Mouse (Mus musculus): ENCODE data around the gene Slc4a5. TPM values are rescaled to one million over a fixed set of nuclear protein-coding genes. Genes with fewer than 3 reads are reported as not detected.
"Not testable (repeated sequence)": the region's sequence is repeated elsewhere in the genome, so short reads cannot be mapped to it uniquely, and the experiment has no call there.

Gene Slc4a5
- polyA plus RNA-seq, 1 experiment from 2014 or later: 2.5 TPM

GRCm38 (mm10) chr6:83345285-83345684 lies 125.7 kb downstream of the Slc4a5 start:
- ATAC-seq (ENCODE audit: low FRiP score); H3K4me1 ChIP-seq (replicated peaks; ENCODE audit: control insufficient read depth, insufficient read depth, low read length); DNase-seq (ENCODE audit: low spot score); H3K9ac ChIP-seq (ENCODE audit: low read depth, low read length); H3K27ac ChIP-seq (ENCODE audit: low read depth, low read length); H3K4me3 ChIP-seq (ENCODE audit: low read depth, low read length); H3K36me3 ChIP-seq (ENCODE audit: control insufficient read depth, insufficient read depth, low read length); H3K9me3 ChIP-seq (ENCODE audit: control insufficient read depth, low read length); H3K27me3 ChIP-seq (ENCODE audit: control insufficient read depth, insufficient read depth, low read length); H3K4me2 ChIP-seq (replicated peaks; ENCODE audit: low read depth, low read length): not testable (repeated sequence)
- WGBS: 96% methylated on average over 8 of the region's 8 CpGs

DNA sequence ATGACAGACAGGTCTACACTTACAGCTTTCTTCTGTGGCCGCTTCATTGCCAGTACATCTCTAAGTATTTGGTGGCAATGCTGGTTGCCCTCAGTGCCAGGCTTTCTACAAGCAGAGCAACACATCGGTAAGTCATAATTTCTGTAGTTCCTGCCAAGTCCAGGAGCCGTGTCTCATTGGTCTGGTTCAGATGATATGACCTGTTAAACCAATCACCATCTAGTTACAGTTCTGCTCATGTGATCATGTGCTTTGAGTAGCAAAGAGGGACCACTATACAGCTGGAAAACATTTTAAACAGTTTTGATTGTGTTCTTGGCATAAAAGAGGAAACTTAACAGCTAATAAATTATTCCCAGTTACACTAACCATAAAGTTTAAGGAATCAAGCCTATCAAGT lies 128.3 kb downstream of the Slc4a5 start:
- no peaks in the 10 kb centered on the region for H3K36me3 ChIP-seq (ENCODE audit: control insufficient read depth, insufficient read depth, low read length)
- ATAC-seq (ENCODE audit: low FRiP score) (no peak), DNase-seq (ENCODE audit: low spot score) (no peak)
- H3K4me3 ChIP-seq (ENCODE audit: low read depth, low read length): no peak overlapping the region
- H3K27me3 ChIP-seq (ENCODE audit: control insufficient read depth, insufficient read depth, low read length): no peaks in the 10 kb centered on the region
- no peaks in the 10 kb centered on the region; the same call in 1 of the 2 replicates for H3K4me1 ChIP-seq (replicated peaks; ENCODE audit: control insufficient read depth, insufficient read depth, low read length)
- H3K9ac ChIP-seq (ENCODE audit: low read depth, low read length): no peak overlapping the region
- no peak overlapping the region for H3K27ac ChIP-seq (ENCODE audit: low read depth, low read length)
- H3K9me3 ChIP-seq (ENCODE audit: control insufficient read depth, low read length): no peaks in the 10 kb centered on the region
- 94% methylated on average over 3 of the region's 3 CpGs for whole genome bisulfite sequencing
- H3K4me2 ChIP-seq (replicated peaks; ENCODE audit: low read depth, low read length): no peak overlapping the region

- Histone ChIP-seq H3K4me1 (replicated peaks; ENCODE audit: control insufficient read depth, insufficient read depth, low read length) (no peaks in the 10 kb centered on the region; the same call in 1 of the 2 replicates), H3K4me2 (replicated peaks; ENCODE audit: low read depth, low read length) (peak within 1 kb of the TSS; percentile 72), H3K36me3 (ENCODE audit: control insufficient read depth, insufficient read depth, low read length) (no peaks in the 10 kb centered on the region), H3K9ac (ENCODE audit: low read depth, low read length) (peak within 1 kb of the TSS; percentile 90), H3K4me3 (ENCODE audit: low read depth, low read length) (peak within 1 kb of the TSS; percentile 85), H3K27ac (ENCODE audit: low read depth, low read length) (peak within 1 kb of the TSS; percentile 54; the same call in 1 of the 2 replicates), H3K27me3 (ENCODE audit: control insufficient read depth, insufficient read depth, low read length) (no peaks in the 10 kb centered on the region), H3K9me3 (ENCODE audit: control insufficient read depth, low read length) (no peaks in the 10 kb centered on the region)
- DNase-seq (ENCODE audit: low spot score): no peak
- ATAC-seq (ENCODE audit: low FRiP score): no peak; the same call in none of the 2 replicates
- 30% methylated on average over 6 of the region's 6 CpGs for WGBS
These were observed 129.2 kb downstream of the Slc4a5 start, which contains the start of gene Bola3 for GRCm38 (mm10) chr6:83348873-83349272. TSS of gene Bola3 (plus strand) at chr6:83349147.

DNA sequence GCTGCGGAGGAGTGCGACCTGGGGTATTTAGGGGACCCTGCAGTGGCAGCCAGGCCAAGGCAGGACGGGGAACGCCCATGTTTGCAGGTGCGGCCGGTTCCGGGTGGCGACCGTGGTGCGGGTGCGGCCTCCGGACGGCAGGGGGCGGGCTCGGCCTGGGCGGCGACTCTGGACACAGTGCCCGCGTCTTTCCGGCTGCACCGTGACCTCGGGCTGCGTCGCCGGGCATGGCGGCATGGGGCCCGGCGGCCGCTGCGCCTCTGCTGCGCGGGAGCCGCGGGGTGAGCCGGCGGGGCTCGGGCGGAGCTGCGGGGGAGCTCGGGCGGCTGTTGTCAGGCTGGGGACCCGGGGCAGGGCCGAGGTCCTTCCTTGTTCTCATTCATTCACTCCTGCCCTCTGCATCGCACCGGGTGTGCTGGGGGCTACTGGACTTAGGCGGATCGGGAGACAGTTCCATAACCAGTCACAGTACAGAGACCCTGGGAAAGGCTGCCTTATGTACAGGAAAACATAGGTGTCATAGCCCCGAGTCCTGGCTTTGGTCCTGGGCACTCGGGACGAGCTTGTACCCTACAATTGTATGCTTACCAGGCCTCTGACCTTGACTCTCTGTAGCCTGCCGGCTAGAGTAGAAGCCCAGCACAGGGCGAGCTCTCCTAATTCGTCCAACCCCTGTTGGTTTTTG lies 129.8 kb downstream of the Slc4a5 start:
- H3K9me3 ChIP-seq (ENCODE audit: control insufficient read depth, low read length): no peaks in the 10 kb centered on the region
- peak; percentile 91 for DNase-seq (ENCODE audit: low spot score)
- peak overlapping the region; percentile 54; the same call in 1 of the 2 replicates for H3K27ac ChIP-seq (ENCODE audit: low read depth, low read length)
- H3K4me1 ChIP-seq (replicated peaks; ENCODE audit: control insufficient read depth, insufficient read depth, low read length): no peaks in the 10 kb centered on the region; the same call in 1 of the 2 replicates
- H3K27me3 ChIP-seq (ENCODE audit: control insufficient read depth, insufficient read depth, low read length): no peaks in the 10 kb centered on the region
- peak; percentile 96 for ATAC-seq (ENCODE audit: low FRiP score)
- WGBS: under 1% methylated on average over 42 of the region's 53 CpGs
- H3K4me2 ChIP-seq (replicated peaks; ENCODE audit: low read depth, low read length): peak overlapping the region; percentile 72
- peak overlapping the region; percentile 90 for H3K9ac ChIP-seq (ENCODE audit: low read depth, low read length)
- H3K4me3 ChIP-seq (ENCODE audit: low read depth, low read length): peak overlapping the region; percentile 85
- H3K36me3 ChIP-seq (ENCODE audit: control insufficient read depth, insufficient read depth, low read length): no peaks in the 10 kb centered on the region

- ATAC-seq (ENCODE audit: low FRiP score) (no peak), DNase-seq (ENCODE audit: low spot score) (no peak)
- H3K36me3 ChIP-seq (ENCODE audit: control insufficient read depth, insufficient read depth, low read length): no peaks in the 10 kb centered on the region
- peak overlapping the region; percentile 72 for H3K4me2 ChIP-seq (replicated peaks; ENCODE audit: low read depth, low read length)
- H3K27ac ChIP-seq (ENCODE audit: low read depth, low read length): no peak overlapping the region
- WGBS: 87% methylated on average over 7 of the region's 7 CpGs
- H3K9me3 ChIP-seq (ENCODE audit: control insufficient read depth, low read length): no peaks in the 10 kb centered on the region
- peak overlapping the region; percentile 85 for H3K4me3 ChIP-seq (ENCODE audit: low read depth, low read length)
- H3K4me1 ChIP-seq (replicated peaks; ENCODE audit: control insufficient read depth, insufficient read depth, low read length): no peaks in the 10 kb centered on the region; the same call in 1 of the 2 replicates
- H3K27me3 ChIP-seq (ENCODE audit: control insufficient read depth, insufficient read depth, low read length): no peaks in the 10 kb centered on the region
- H3K9ac ChIP-seq (ENCODE audit: low read depth, low read length): peak overlapping the region; percentile 90
These were observed 130.5 kb downstream of the Slc4a5 start for GRCm38 (mm10) chr6:83350172-83350571.

- no peak for ATAC-seq (ENCODE audit: low FRiP score)
- no peak overlapping the region for H3K4me3 ChIP-seq (ENCODE audit: low read depth, low read length)
- no peaks in the 10 kb centered on the region for H3K36me3 ChIP-seq (ENCODE audit: control insufficient read depth, insufficient read depth, low read length)
- WGBS: 92% methylated on average over 16 of the region's 16 CpGs
- no peak overlapping the region for H3K4me2 ChIP-seq (replicated peaks; ENCODE audit: low read depth, low read length)
- DNase-seq (ENCODE audit: low spot score): no peak
- H3K27me3 ChIP-seq (ENCODE audit: control insufficient read depth, insufficient read depth, low read length): no peaks in the 10 kb centered on the region
- no peaks in the 10 kb centered on the region for H3K9me3 ChIP-seq (ENCODE audit: control insufficient read depth, low read length)
- no peak overlapping the region for H3K9ac ChIP-seq (ENCODE audit: low read depth, low read length)
- H3K4me1 ChIP-seq (replicated peaks; ENCODE audit: control insufficient read depth, insufficient read depth, low read length): no peaks in the 10 kb centered on the region; the same call in 1 of the 2 replicates
- no peak overlapping the region for H3K27ac ChIP-seq (ENCODE audit: low read depth, low read length)
These were observed 131.3 kb downstream of the Slc4a5 start for GRCm38 (mm10) chr6:83350851-83351405.

DNA sequence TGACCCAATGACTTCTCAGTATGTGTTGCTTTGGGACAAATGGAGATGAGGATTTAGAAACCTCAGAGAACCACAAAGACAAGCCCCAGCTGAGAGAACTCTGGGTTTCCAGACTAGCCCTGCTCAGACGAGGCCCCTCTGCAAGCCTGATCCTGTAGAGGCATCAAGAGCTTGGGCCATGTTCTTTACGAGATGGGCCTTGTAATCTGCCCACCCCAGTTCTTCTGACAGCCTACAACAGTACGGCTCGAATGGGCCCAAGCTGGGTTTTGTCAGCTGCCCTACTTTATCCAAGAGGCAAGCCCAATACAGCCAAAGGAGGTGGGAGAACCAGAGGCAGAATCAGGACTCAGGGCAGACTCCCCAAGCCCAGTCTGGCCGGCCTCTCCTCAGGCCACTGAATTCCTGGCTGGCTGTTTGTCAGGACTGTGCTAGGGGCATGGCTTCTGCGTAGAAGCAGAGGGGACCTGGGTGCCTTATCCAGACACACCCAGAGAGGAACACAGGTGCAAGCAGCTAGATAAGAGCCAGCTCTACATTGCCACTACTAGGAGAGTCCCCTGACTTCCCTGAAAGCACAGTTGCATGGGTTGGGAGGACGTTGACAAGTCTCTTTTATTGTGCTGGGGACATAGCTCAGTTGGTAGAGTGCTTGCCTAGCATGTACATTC lies 132.0 kb downstream of the Slc4a5 start:
- Histone ChIP-seq H3K27ac (ENCODE audit: low read depth, low read length) (no peak overlapping the region), H3K9ac (ENCODE audit: low read depth, low read length) (no peak overlapping the region)
- no peak for ATAC-seq (ENCODE audit: low FRiP score)

DNA sequence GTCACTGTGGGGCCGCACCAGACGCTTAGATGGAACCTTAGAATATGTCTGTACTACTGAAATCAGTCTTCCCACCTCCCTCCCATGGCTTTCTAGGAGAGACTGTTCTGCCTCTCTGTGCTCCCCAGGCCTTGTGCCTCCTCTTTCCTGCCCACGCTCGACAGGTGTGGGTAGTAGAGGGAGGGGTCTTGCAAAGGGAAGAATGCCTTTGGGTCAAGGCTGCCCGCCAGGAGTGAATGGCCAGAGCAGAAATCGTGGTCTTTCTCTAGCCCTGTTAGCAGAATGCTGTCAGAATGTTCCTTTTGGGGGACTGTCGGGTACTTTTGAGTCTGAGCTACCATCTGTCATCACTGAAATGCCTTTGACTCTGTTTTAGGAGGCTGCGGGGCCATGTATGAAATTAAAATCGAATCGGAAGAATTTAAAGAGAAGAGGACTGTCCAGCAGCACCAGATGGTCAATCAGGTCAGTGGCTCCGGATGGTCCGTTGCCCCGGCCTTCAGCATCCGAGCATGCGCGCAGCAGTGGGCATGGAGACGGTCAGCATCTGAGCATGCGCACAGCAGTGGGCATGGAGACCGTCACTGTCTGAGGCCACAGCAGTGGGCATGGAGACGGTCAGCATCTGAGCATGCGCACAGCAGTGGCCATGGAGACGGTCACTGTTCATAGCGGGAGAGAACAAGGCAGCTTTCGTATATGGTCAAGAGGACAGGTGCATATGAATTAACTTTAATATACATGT lies 133.2 kb downstream of the Slc4a5 start:
- Histone ChIP-seq H3K27me3 (ENCODE audit: control insufficient read depth, insufficient read depth, low read length) (no peaks in the 10 kb centered on the region), H3K27ac (ENCODE audit: low read depth, low read length) (no peak overlapping the region), H3K4me3 (ENCODE audit: low read depth, low read length) (no peak overlapping the region), H3K4me1 (replicated peaks; ENCODE audit: control insufficient read depth, insufficient read depth, low read length) (no peaks in the 10 kb centered on the region; the same call in 1 of the 2 replicates), H3K4me2 (replicated peaks; ENCODE audit: low read depth, low read length) (no peak overlapping the region), H3K9ac (ENCODE audit: low read depth, low read length) (no peak overlapping the region), H3K9me3 (ENCODE audit: control insufficient read depth, low read length) (no peaks in the 10 kb centered on the region), H3K36me3 (ENCODE audit: control insufficient read depth, insufficient read depth, low read length) (no peaks in the 10 kb centered on the region)
- DNase-seq (ENCODE audit: low spot score) (no peak), ATAC-seq (ENCODE audit: low FRiP score) (no peak)
- WGBS: 92% methylated on average over 24 of the region's 24 CpGs

More for the DNA sequence above, 132.0 kb downstream of the Slc4a5 start:
- H3K27me3 ChIP-seq (ENCODE audit: control insufficient read depth, insufficient read depth, low read length): no peaks in the 10 kb centered on the region
- H3K4me3 ChIP-seq (ENCODE audit: low read depth, low read length): no peak overlapping the region
- no peak overlapping the region for H3K4me2 ChIP-seq (replicated peaks; ENCODE audit: low read depth, low read length)
- H3K36me3 ChIP-seq (ENCODE audit: control insufficient read depth, insufficient read depth, low read length): no peaks in the 10 kb centered on the region
- no peaks in the 10 kb centered on the region for H3K9me3 ChIP-seq (ENCODE audit: control insufficient read depth, low read length)
- H3K4me1 ChIP-seq (replicated peaks; ENCODE audit: control insufficient read depth, insufficient read depth, low read length): no peaks in the 10 kb centered on the region; the same call in 1 of the 2 replicates
- DNase-seq (ENCODE audit: low spot score): no peak
- WGBS: 88% methylated on average over 7 of the region's 7 CpGs

Data from hindbrain, embryonic 11.5 days (tissue).